Mouse (Mus musculus): Measurements from ENCODE around the gene Tut1. TPM values are rescaled to one million over a fixed set of nuclear protein-coding genes. Genes with fewer than 3 reads are reported as not detected.
"Not testable (repeated sequence)": the region's sequence is repeated elsewhere in the genome, so short reads cannot be mapped to it uniquely, and the experiment has no call there.

The Tut1 gene
- total RNA-seq, 1 experiment from 2014 or later = 20.2 TPM

- DNase-seq = peak; percentile 76
Measured at GRCm38 (mm10) chr19:8942276-8942964, 11.2 kb upstream of the Tut1 start.

GRCm38 (mm10) chr19:8943047-8943446 is 10.6 kb upstream of the Tut1 start:
- peak; percentile 4 for DNase-seq

GRCm38 (mm10) chr19:8944062-8944461 is 9.6 kb upstream of the Tut1 start:
- peak; percentile 44 for DNase-seq

GRCm38 (mm10) chr19:8944750-8945149 is 8.9 kb upstream of the Tut1 start:
- peak; percentile 93 for DNase-seq

- no peak for DNase-seq
Measured at GRCm38 (mm10) chr19:8945251-8945650, 8.4 kb upstream of the Tut1 start.

GRCm38 (mm10) chr19:8946929-8947328 is 6.7 kb upstream of the Tut1 start:
- no peak for DNase-seq

GRCm38 (mm10) chr19:8950190-8950589 is 3.5 kb upstream of the Tut1 start:
- DNase-seq = no peak

GRCm38 (mm10) chr19:8952241-8952640 is 1.4 kb upstream of the Tut1 start:
- no peak for DNase-seq

GRCm38 (mm10) chr19:8954171-8954570 is 524 bp downstream of the Tut1 start:
- no peak for DNase-seq

GRCm38 (mm10) chr19:8962256-8962655 is 8.6 kb downstream of the Tut1 start:
- DNase-seq = no peak

- no peak for DNase-seq
Measured at GRCm38 (mm10) chr19:8965075-8965474, 11.4 kb downstream of the Tut1 start.

- DNase-seq = peak; percentile 40
Measured at GRCm38 (mm10) chr19:8965771-8966170, 12.1 kb downstream of the Tut1 start.

GRCm38 (mm10) chr19:8966198-8966589 is 12.5 kb downstream of the Tut1 start:
- DNase-seq = no peak

GRCm38 (mm10) chr19:8966590-8967372 is 13.1 kb downstream of the Tut1 start, which contains the start of gene Eef1g:
TSS of gene Eef1g (plus strand) at chr19:8967041.
- DNase-seq = peak; percentile 99

GRCm38 (mm10) chr19:8967373-8967743 is 13.7 kb downstream of the Tut1 start:
- peak; percentile 39 for DNase-seq

GRCm38 (mm10) chr19:8967893-8968292 is 14.2 kb downstream of the Tut1 start:
- DNase-seq = no peak

GRCm38 (mm10) chr19:8972491-8972890 is 18.8 kb downstream of the Tut1 start:
- DNase-seq = not testable (repeated sequence)

- no peak for DNase-seq
Measured at GRCm38 (mm10) chr19:8974638-8975037, 21.0 kb downstream of the Tut1 start.

- DNase-seq = no peak
Measured at GRCm38 (mm10) chr19:8975491-8975890, 21.8 kb downstream of the Tut1 start.

GRCm38 (mm10) chr19:8976535-8976934 is 22.9 kb downstream of the Tut1 start:
- peak; percentile 75 for DNase-seq

GRCm38 (mm10) chr19:8980771-8981170 is 27.1 kb downstream of the Tut1 start:
- DNase-seq = peak; percentile 46

GRCm38 (mm10) chr19:8981450-8982168 is 28.0 kb downstream of the Tut1 start:
- no peak for DNase-seq
